Mouse (Mus musculus) embryonic stem cell, embryonic (primary cell): ENCODE data around the gene Senp3.

Experiments used
- CTCF ChIA-PET, 4 experiments: fragments of 300-600 bp in 2 of 4; fragments of 350-600 bp in 2 of 4; sonication (Branson Sonifier 250); formaldehyde crosslinking; loops; one replicate each; lab custom pipeline; 2022; ENCODE audit warnings: inconsistent platforms in 2 of 4; lab: Charles Lee
- POLR2A ChIA-PET, 4 experiments: fragments of 300-600 bp in 2 of 4; fragments of 350-600 bp in 2 of 4; sonication (Branson Sonifier 250); formaldehyde crosslinking; loops; one replicate each; lab custom pipeline; 2022; ENCODE audit warnings: antibody characterized with exemption in 4 of 4, inconsistent platforms in 1 of 4; lab: Charles Lee

Senp3 gene

GRCm38 (mm10) chr11:69695361-69696181, 13.7 kb upstream of the Senp3 start, which contains the start of the genes Tnfsf12 and Tnfsfm13:
Gene Tnfsf12 (minus strand): TSS chr11:69695849.
Gene Tnfsfm13 (minus strand): TSS chr11:69696098.
- CTCF ChIA-PET, result interaction anchor here in 1 of 4 experiments (0.8 to 2.0 kb wide), 3 partner anchors 11 to 63 kb away, joined by 3 to 4 read pairs (median 4); partner anchors contain the start of genes Fxr2 and Tnfsf13
- POLR2A ChIA-PET, result interaction anchor here in 3 of 4 experiments (0.6 to 9.5 kb wide), 15 partner anchors 9 to 74 kb away, joined by 3 to 154 read pairs (median 5); partner anchors contain the start of genes Senp3 (in 2 of the 3), Tnfsf13 (in 2 of the 3), Cd68 (in 1 of the 3) and Sat2 (in 1 of the 3)

DNA sequence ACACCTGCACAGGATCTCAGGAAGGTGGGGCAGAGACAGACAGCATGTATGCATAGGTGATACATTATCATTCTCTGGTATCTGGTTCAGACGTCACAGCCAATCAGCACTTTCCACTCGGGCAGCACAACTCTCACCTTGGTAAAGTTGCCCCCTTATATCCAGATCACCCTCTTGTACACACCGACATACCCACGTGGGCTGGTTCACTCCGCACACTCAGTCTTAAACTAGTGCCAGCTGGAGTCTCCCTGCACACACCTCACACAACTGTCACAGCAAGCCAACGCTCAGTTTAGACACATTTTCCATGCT, 13.1 kb upstream of the Senp3 start:
- CTCF ChIA-PET, result interaction anchor here in 1 of 4 experiments (0.8 to 2.0 kb wide), 2 partner anchors 10 to 62 kb away, joined by 3 to 4 read pairs; partner anchors contain the start of genes Fxr2 and Tnfsf13
- POLR2A ChIA-PET, result interaction anchor here in 2 of 4 experiments (0.8 to 9.5 kb wide), 11 partner anchors 8 to 29 kb away, joined by 3 to 154 read pairs (median 7); partner anchors contain the start of genes Senp3 (in 2 of the 2), Tnfsf13 (in 2 of the 2) and Cd68 (in 1 of the 2)

DNA sequence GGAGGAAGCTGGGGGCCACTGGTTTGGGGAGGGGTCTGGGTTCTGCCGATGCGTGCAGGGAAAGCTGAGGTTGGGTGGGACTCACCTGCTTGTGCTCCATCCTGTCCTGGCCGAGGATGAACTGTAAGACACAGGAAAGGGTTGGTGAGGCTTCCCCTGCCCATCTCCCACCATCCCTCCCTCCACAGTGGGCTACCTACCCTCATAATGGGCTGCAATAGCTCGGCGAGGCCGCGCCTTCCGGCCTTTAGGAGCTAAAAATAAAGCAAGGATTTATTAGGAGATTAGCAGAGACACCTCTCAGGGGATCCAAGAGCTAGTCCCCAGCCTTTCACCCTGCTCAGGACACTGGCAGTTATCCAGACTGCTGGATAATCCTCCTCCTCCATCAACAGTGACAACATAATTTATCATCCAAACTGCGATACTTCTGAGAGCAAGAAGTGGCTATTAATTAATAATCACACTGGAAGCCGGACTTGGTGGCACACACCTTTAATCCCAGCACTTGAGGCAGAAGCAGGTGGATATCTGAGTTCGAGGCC, 11.6 kb upstream of the Senp3 start:
- POLR2A ChIA-PET, result interaction anchor here in 3 of 4 experiments (0.7 to 9.5 kb wide), 22 partner anchors 7 to 298 kb away, joined by 3 to 154 read pairs (median 4); partner anchors contain the start of genes Senp3 (in 2 of the 3), Sox15 (in 2 of the 3), Tnfsf13 (in 2 of the 3) and Cd68 (in 1 of the 3)
- CTCF ChIA-PET, result interaction anchor here in 3 of 4 experiments (0.5 to 1.4 kb wide), 7 partner anchors 8 to 257 kb away, joined by 3 to 5 read pairs (median 4); partner anchors contain the start of genes Sox15 (in 2 of the 3) and Tnfsf13 (in 1 of the 3)

- POLR2A ChIA-PET, result interaction anchor here in 3 of 4 experiments (0.6 to 9.5 kb wide), 22 partner anchors 8 to 299 kb away, joined by 3 to 154 read pairs (median 6); partner anchors contain the start of genes Senp3 (in 3 of the 3), Sox15 (in 2 of the 3) and Tnfsf13 (in 2 of the 3)
- CTCF ChIA-PET, result interaction anchor here in 3 of 4 experiments (0.5 to 1.3 kb wide), 5 partner anchors 11 to 38 kb away, joined by 3 to 4 read pairs (median 3); partner anchors contain the start of gene Sox15 (in 2 of the 3)
Measured at GRCm38 (mm10) chr11:69692863-69693262, 11.0 kb upstream of the Senp3 start.

DNA sequence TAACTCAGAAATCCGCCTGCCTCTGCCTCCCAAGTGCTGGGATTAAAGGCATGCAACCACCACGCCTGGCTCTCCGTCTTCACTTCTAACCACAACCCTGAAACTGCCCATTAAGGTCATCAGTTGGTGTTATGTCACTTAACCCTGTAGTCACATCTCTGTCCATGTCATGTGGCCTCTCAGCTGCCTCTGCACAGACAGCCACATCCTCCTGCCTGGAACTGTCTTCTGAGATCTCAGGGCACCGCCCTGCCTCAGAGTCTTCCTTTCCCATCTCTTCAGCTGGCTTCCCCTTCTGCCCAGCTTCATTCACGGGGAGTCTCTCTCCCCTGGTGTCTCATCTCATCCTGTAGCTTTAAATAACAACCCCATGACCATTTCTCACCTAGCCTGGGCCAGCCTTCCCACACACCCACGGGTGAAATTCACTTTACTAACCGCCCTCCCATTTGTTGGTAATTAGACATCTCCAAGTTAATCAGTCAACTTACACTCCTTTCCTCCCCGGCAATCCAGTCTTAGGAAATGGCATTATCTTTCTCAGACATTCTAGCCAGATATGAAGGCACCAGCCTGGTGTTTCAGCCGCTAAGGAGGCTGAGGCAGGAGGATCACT, 10.4 kb upstream of the Senp3 start:
- ChIA-PET POLR2A (interaction anchor here in 3 of 4 experiments (0.6 to 9.5 kb wide), 14 partner anchors 8 to 112 kb away, joined by 3 to 154 read pairs (median 6); partner anchors contain the start of genes Senp3 (in 2 of the 3), Sox15 (in 1 of the 3), Trp53 (in 1 of the 3) and Wrap53 (in 1 of the 3)), CTCF (interaction anchor here in 1 of 4 experiments (0.6 to 1.2 kb wide), 3 partner anchors 12 to 24 kb away, joined by 3 to 4 read pairs (median 3); no protein-coding TSS in a partner anchor)

- CTCF ChIA-PET, result interaction anchor here in 3 of 4 experiments (0.8 to 2.0 kb wide), 6 partner anchors 9 to 244 kb away, joined by 3 to 6 read pairs (median 4); partner anchors contain the start of gene Fxr2 (in 1 of the 3)
- POLR2A ChIA-PET, result interaction anchor here in 3 of 4 experiments (0.6 to 9.5 kb wide), 26 partner anchors 8 to 231 kb away, joined by 3 to 154 read pairs (median 6); partner anchors contain the start of genes Senp3 (in 2 of the 3), Cd68 (in 1 of the 3) and Fxr2 (in 1 of the 3)
Measured at GRCm38 (mm10) chr11:69689891-69690290, 8.0 kb upstream of the Senp3 start.

DNA sequence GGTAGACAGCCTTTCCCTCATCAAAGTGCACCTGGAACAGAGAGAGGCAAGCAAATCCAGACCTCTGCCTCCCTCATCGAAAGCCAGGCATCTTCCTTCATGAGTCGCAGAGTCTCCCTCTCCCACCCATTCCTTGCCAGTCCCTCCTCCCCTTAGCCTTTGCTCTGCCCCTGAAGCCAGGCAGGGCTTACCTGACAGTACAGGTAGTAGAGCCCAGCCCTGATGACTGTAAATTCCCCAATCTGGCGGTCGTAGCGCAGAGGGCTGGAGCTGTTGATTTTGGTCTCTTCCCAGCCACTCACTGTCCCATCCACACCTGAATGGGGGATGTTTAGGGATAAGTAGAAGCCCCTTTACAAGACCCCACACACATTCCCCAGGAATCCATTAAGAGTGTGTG, 5.2 kb upstream of the Senp3 start:
- POLR2A ChIA-PET, result interaction anchor here in 3 of 4 experiments (0.5 to 16.3 kb wide), 31 partner anchors 8 to 269 kb away, joined by 3 to 672 read pairs (median 6); partner anchors contain the start of genes Cd68 (in 3 of the 3), Mpdu1 (in 2 of the 3), Sox15 (in 2 of the 3) and Tnfsf12 (in 2 of the 3)
- CTCF ChIA-PET, result interaction anchor here (0.5 to 8.3 kb wide), 11 partner anchors 12 to 363 kb away, joined by 3 to 155 read pairs (median 4); partner anchors contain the start of genes Cntrob (in 1 of the 4) and Trappc1 (in 1 of the 4)

DNA sequence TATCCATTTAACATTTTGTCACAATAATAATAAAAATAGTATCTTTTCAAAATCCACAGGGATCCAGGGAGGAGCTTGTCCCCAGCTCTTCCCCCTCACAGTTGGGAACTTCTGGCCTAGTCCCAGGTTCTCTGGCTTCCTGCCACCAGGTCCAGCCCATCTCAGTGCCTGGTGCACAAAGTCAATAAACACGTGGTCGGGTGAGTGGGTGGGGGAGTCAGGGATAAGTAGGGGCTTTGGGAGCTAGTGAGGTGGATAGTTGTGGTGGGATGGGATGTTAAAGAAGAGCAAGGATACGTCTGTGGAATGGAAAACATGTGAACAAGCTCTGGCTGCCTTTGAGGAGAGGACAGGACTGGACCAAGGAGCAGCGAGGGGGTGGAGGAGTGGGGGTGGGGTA, 4.5 kb upstream of the Senp3 start:
- ChIA-PET POLR2A (interaction anchor here in 3 of 4 experiments (0.5 to 16.3 kb wide), 41 partner anchors 8 to 328 kb away, joined by 3 to 672 read pairs (median 5); partner anchors contain the start of genes Cd68 (in 2 of the 3), Mpdu1 (in 2 of the 3), Sox15 (in 2 of the 3) and Tnfsf12 (in 2 of the 3)), CTCF (interaction anchor here (0.5 to 8.3 kb wide), 12 partner anchors 12 to 363 kb away, joined by 3 to 155 read pairs (median 4); partner anchors contain the start of genes Cntrob (in 1 of the 4), Fxr2 (in 1 of the 4) and Trappc1 (in 1 of the 4))

DNA sequence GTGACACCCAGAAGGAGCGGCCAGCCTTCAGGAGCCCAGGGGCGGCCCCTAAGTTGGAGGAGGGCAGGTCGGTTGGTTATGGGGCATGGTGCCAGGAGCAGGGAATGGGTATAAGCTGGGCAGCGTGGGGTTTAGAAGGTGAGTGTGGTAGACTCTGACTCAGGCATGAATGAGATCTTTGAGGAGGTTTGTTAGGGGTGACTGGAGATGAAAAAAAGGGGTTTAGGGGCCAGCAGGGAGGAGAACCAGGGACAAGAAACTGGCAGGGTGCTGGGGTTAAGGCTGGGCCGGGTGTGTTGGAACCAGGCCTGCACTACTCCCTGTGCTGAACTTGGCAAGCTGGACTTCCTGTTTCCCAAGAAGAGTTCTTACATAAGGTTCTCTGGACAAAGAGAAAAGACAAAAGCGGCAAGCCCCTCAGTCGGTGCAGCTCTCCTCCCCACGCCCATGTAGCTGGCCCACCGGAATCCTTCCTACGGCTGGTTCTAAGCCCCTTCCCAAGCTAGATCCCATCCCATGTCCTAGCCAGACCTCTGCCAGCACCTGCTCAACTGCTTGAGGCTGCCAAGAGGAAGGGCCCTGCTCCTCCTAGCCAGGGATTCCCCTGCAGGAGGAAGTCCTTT, 3.8 kb upstream of the Senp3 start, which contains the start of gene Tnfsf13:
Tnfsf13 (minus strand) TSS at position 259 of the 623 bp plus-strand sequence.
- POLR2A ChIA-PET, result interaction anchor here in 3 of 4 experiments (0.5 to 16.3 kb wide), 37 partner anchors 9 to 235 kb away, joined by 3 to 672 read pairs (median 5); partner anchors contain the start of genes Cd68 (in 2 of the 3), Fxr2 (in 2 of the 3), Mpdu1 (in 2 of the 3) and Sox15 (in 2 of the 3)
- CTCF ChIA-PET, result interaction anchor here (0.5 to 8.3 kb wide), 17 partner anchors 8 to 730 kb away, joined by 3 to 155 read pairs (median 3); partner anchors contain the start of gene Fxr2 (in 2 of the 4)

DNA sequence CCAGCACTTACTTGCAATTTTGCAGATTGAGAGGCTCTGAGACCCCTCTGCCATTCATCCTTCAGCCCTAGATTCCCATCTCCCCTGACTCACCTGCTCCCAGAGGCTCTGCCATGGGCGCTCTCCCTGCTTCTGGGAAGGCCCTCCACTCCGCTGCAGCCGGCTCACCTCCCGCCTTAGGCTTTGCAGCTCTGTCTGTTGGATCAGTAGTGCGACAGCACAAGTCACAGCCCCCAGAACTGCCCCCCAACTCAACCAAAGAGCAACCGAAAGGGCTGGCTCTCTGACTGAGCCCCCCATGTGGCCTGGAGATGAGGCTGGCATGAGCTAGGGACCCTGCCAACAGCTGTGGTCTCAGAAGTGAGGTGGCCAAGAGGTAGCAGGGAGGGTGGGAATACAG, 3.1 kb upstream of the Senp3 start:
- ChIA-PET POLR2A (interaction anchor here in 3 of 4 experiments (0.6 to 16.3 kb wide), 24 partner anchors 10 to 236 kb away, joined by 3 to 672 read pairs (median 10); partner anchors contain the start of genes Cd68 (in 2 of the 3), Mpdu1 (in 2 of the 3), Sox15 (in 2 of the 3) and Tnfsf12 (in 2 of the 3)), CTCF (interaction anchor here (0.5 to 8.3 kb wide), 14 partner anchors 9 to 730 kb away, joined by 3 to 155 read pairs (median 4); partner anchors contain the start of genes Fxr2 (in 2 of the 4) and Sox15 (in 1 of the 4))

- ChIA-PET CTCF (interaction anchor here in 3 of 4 experiments (0.9 to 8.3 kb wide), 7 partner anchors 10 to 35 kb away, joined by 3 to 155 read pairs (median 5); partner anchors contain the start of gene Sox15 (in 1 of the 3)), POLR2A (interaction anchor here (0.5 to 16.3 kb wide), 24 partner anchors 8 to 267 kb away, joined by 3 to 672 read pairs (median 30); partner anchors contain the start of genes Cd68 (in 2 of the 4), Tnfsf12 (in 2 of the 4), Tnfsfm13 (in 2 of the 4) and Atp1b2 (in 1 of the 4))
Measured at GRCm38 (mm10) chr11:69684128-69684745, 2.4 kb upstream of the Senp3 start.

DNA sequence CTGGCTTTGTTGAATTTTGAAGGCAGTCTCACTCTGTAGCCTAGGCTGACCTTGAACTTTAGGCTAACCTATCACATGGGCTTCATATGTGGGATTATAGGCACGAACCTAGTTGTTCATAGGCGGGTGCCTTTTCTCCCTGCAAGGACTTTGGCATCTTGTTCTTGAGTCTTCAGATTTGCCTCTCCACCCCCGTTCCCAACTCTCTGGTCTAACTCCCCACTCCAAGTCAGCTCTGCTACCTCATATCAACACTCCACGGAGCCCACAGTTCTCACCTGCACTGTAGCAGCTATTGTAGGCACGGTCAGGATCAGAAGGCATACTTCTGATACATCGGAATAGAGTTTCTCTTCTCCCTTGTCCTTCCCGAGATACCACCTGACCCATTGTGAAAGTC, 1.7 kb upstream of the Senp3 start:
- ChIA-PET POLR2A (interaction anchor here (1.0 to 16.3 kb wide), 22 partner anchors 9 to 103 kb away, joined by 3 to 672 read pairs (median 37); partner anchors contain the start of genes Cd68 (in 2 of the 4), Sox15 (in 2 of the 4), Tnfsf12 (in 2 of the 4) and Tnfsfm13 (in 2 of the 4)), CTCF (interaction anchor here in 3 of 4 experiments (0.6 to 8.3 kb wide), 9 partner anchors 10 to 265 kb away, joined by 3 to 155 read pairs (median 7); partner anchors contain the start of genes Fxr2 (in 1 of the 3) and Sox15 (in 1 of the 3))

GRCm38 (mm10) chr11:69682840-69683533, 1.1 kb upstream of the Senp3 start:
- ChIA-PET POLR2A (interaction anchor here (1.0 to 16.3 kb wide), 41 partner anchors 8 to 263 kb away, joined by 3 to 672 read pairs (median 14); partner anchors contain the start of genes Sox15 (in 3 of the 4), Cd68 (in 2 of the 4), Mpdu1 (in 2 of the 4) and Tnfsf12 (in 2 of the 4)), CTCF (interaction anchor here (0.6 to 8.3 kb wide), 16 partner anchors 10 to 266 kb away, joined by 3 to 155 read pairs (median 6); partner anchors contain the start of genes Eif4a1 (in 1 of the 4), Fxr2 (in 1 of the 4) and Sox15 (in 1 of the 4))
